Mouse (Mus musculus): ENCODE measurements around the gene Slc35e2. TPM values are rescaled to one million over a fixed set of nuclear protein-coding genes. Genes with fewer than 3 reads are reported as not detected.
A peak's percentile ranks its signal among the peaks of the same experiment; 100 is the strongest.
"Not testable (repeated sequence)": the region's sequence is repeated elsewhere in the genome, so short reads cannot be mapped to it uniquely, and the experiment has no call there.

Slc35e2 gene
- polyA plus RNA-seq, 1 experiment from 2014 or later: 6.3 TPM

DNA sequence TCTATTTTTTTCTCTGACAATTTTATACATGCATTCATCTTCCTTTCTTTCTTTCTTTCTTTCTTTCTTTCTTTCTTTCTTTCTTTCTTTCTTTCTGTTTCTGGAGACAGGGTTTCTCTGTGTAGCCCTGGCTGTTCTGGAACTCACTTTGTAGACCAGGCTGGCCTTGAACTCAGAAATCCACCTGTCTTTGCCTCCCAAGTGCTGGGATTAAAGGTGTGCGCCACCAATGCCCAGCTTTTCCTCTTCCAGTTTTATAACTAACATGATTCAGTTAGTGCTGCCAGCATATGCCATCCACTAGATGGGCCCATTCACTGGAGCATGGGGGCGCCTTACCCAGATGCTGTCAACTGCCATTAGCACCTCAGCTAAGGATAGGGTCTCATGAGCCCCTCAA, 44.1 kb downstream of the Slc35e2 start, which contains the start of gene Gm10563:
Gene Gm10563, minus strand, starts transcription at position 101 of the 400 bp plus-strand sequence.
- whole genome bisulfite sequencing: 95% methylated on average over 2 of the region's 2 CpGs
- not testable (repeated sequence) for H3K27ac ChIP-seq (ENCODE audit: low read length); H3K9ac ChIP-seq (ENCODE audit: low read length); H3K4me2 ChIP-seq (ENCODE audit: low read depth, low read length); H3K27me3 ChIP-seq (ENCODE audit: control insufficient read depth, insufficient read depth, low read length); ATAC-seq (ENCODE audit: insufficient read depth, low FRiP score); H3K4me1 ChIP-seq (ENCODE audit: control insufficient read depth, insufficient read depth, low read length); H3K9me3 ChIP-seq (replicated peaks; ENCODE audit: control insufficient read depth, low read length); H3K4me3 ChIP-seq (replicated peaks; ENCODE audit: low read length)
- H3K36me3 ChIP-seq (ENCODE audit: control insufficient read depth, insufficient read depth, low read length): peaks cover 40% of the 10 kb centered on the region

DNA sequence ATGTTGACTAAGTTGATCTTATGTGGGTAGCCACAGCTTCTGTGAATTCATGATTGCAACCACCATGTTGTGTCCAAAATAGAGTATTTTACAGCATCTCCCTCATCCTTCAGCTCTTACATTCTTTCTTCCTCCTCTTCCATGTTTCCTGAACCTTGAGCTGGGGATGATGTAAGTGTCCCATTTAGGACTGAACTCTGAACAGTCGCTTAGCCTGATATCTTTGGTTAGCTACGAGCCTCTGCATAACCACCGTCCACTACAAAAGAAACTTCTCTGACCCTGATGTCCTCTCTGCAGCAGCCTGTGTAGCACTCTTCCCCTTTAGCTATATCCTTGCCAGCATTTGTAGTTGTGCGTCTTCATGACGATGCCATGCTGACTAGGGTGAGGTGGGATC, 44.5 kb downstream of the Slc35e2 start:
- Histone ChIP-seq H3K4me1 (ENCODE audit: control insufficient read depth, insufficient read depth, low read length) (no peaks in the 10 kb centered on the region), H3K27ac (ENCODE audit: low read length) (no peak overlapping the region), H3K4me3 (replicated peaks; ENCODE audit: low read length) (no peak overlapping the region), H3K27me3 (ENCODE audit: control insufficient read depth, insufficient read depth, low read length) (no peaks in the 10 kb centered on the region), H3K36me3 (ENCODE audit: control insufficient read depth, insufficient read depth, low read length) (peaks cover 39% of the 10 kb centered on the region), H3K4me2 (ENCODE audit: low read depth, low read length) (no peak overlapping the region), H3K9ac (ENCODE audit: low read length) (no peak overlapping the region), H3K9me3 (replicated peaks; ENCODE audit: control insufficient read depth, low read length) (no peaks in the 10 kb centered on the region)
- no peak for ATAC-seq (ENCODE audit: insufficient read depth, low FRiP score)
- 95% methylated on average over 5 of the region's 5 CpGs for WGBS

DNA sequence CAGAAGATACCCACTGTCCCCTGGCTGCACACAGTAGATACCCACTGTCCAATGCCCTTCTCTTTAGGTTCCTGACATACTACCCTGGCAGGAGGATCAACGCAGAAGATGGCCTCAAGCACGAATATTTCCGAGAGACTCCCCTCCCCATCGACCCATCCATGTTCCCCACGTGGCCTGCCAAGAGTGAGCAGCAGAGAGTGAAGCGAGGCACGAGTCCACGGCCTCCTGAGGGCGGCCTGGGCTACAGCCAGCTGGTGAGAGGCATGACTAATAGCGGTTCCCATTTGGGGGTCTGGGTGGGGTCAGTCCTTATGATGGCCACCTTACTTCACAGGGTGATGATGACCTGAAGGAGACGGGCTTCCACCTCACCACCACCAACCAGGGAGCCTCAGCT, 48.1 kb downstream of the Slc35e2 start:
- 89% methylated on average over 11 of the region's 11 CpGs for WGBS
- Histone ChIP-seq H3K9me3 (replicated peaks; ENCODE audit: control insufficient read depth, low read length) (no peaks in the 10 kb centered on the region), H3K4me3 (replicated peaks; ENCODE audit: low read length) (no peak overlapping the region), H3K4me1 (ENCODE audit: control insufficient read depth, insufficient read depth, low read length) (peaks cover 28% of the 10 kb centered on the region), H3K4me2 (ENCODE audit: low read depth, low read length) (no peak overlapping the region), H3K9ac (ENCODE audit: low read length) (no peak overlapping the region), H3K27me3 (ENCODE audit: control insufficient read depth, insufficient read depth, low read length) (peaks cover 3% of the 10 kb centered on the region; the same call in 1 of the 2 replicates), H3K27ac (ENCODE audit: low read length) (no peak overlapping the region), H3K36me3 (ENCODE audit: control insufficient read depth, insufficient read depth, low read length) (peaks cover 26% of the 10 kb centered on the region)
- ATAC-seq (ENCODE audit: insufficient read depth, low FRiP score): no peak

DNA sequence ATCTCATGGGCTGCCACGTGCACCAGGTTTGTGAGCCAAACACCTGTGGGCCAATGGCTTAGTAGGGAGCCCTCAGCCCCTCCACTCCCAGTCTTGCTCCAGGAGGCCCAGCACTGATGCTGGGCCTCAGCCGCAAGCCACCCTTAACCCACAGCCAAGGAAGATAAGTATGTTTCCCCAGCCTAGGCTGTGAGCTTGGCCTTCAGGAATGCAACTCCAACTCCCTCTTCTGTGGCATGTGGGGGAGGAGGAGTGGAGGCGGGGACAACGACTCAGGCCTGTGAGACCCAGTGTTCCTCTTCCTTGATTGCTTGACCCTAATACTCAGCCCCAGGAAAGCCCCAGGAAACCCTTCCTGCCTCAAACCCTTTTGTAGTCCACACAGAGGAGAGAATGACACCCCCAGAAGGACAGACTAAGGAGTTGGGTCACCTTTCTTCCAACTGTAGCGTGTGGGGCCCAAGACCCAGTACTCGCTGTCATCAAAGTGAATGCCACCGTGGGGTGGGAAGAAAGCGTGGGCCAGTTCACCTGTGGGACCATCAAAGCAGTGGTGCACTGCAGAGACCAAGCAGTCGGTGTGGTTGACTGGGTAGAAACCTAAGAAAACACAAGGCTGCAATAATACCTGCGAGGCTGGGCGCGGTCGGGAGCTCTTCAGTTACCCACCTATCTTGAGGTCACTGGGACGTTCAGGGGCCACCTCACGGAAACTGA, 50.5 kb downstream of the Slc35e2 start:
- peak overlapping the region; percentile 79 for H3K27ac ChIP-seq (ENCODE audit: low read length)
- WGBS: 49% methylated on average over 15 of the region's 15 CpGs
- peak overlapping the region; percentile 17 for H3K9ac ChIP-seq (ENCODE audit: low read length)
- H3K4me1 ChIP-seq (ENCODE audit: control insufficient read depth, insufficient read depth, low read length): peaks cover 38% of the 10 kb centered on the region
- peak overlapping the region; percentile 86 for H3K4me2 ChIP-seq (ENCODE audit: low read depth, low read length)
- H3K36me3 ChIP-seq (ENCODE audit: control insufficient read depth, insufficient read depth, low read length): peaks cover 22% of the 10 kb centered on the region
- H3K27me3 ChIP-seq (ENCODE audit: control insufficient read depth, insufficient read depth, low read length): peaks cover 3% of the 10 kb centered on the region; the same call in 1 of the 2 replicates
- no peak overlapping the region; the same call in 1 of the 2 replicates for H3K4me3 ChIP-seq (replicated peaks; ENCODE audit: low read length)
- H3K9me3 ChIP-seq (replicated peaks; ENCODE audit: control insufficient read depth, low read length): no peaks in the 10 kb centered on the region
- ATAC-seq (ENCODE audit: insufficient read depth, low FRiP score): peak; percentile 57

GRCm38 (mm10) chr4:155652283-155653085, 51.3 kb downstream of the Slc35e2 start:
- peaks cover 22% of the 10 kb centered on the region for H3K36me3 ChIP-seq (ENCODE audit: control insufficient read depth, insufficient read depth, low read length)
- H3K9me3 ChIP-seq (replicated peaks; ENCODE audit: control insufficient read depth, low read length): no peaks in the 10 kb centered on the region
- H3K27me3 ChIP-seq (ENCODE audit: control insufficient read depth, insufficient read depth, low read length): peaks cover 3% of the 10 kb centered on the region; the same call in 1 of the 2 replicates
- H3K27ac ChIP-seq (ENCODE audit: low read length): peak overlapping the region; percentile 79
- peak overlapping the region; percentile 86 for H3K4me2 ChIP-seq (ENCODE audit: low read depth, low read length)
- peak overlapping the region; percentile 77 for H3K9ac ChIP-seq (ENCODE audit: low read length)
- H3K4me1 ChIP-seq (ENCODE audit: control insufficient read depth, insufficient read depth, low read length): peaks cover 38% of the 10 kb centered on the region
- no peak for ATAC-seq (ENCODE audit: insufficient read depth, low FRiP score)
- 21% methylated on average over 36 of the region's 36 CpGs for WGBS
- peak overlapping the region; percentile 56 for H3K4me3 ChIP-seq (replicated peaks; ENCODE audit: low read length)

- Histone ChIP-seq H3K9me3 (replicated peaks; ENCODE audit: control insufficient read depth, low read length) (no peaks in the 10 kb centered on the region), H3K9ac (ENCODE audit: low read length) (peak within 1 kb of the TSS; percentile 77), H3K4me1 (ENCODE audit: control insufficient read depth, insufficient read depth, low read length) (peaks cover 38% of the 10 kb centered on the region), H3K4me3 (replicated peaks; ENCODE audit: low read length) (peak within 1 kb of the TSS; percentile 56), H3K27me3 (ENCODE audit: control insufficient read depth, insufficient read depth, low read length) (peaks cover 3% of the 10 kb centered on the region; the same call in 1 of the 2 replicates), H3K4me2 (ENCODE audit: low read depth, low read length) (peak within 1 kb of the TSS; percentile 86), H3K27ac (ENCODE audit: low read length) (peak within 1 kb of the TSS; percentile 86), H3K36me3 (ENCODE audit: control insufficient read depth, insufficient read depth, low read length) (peaks cover 22% of the 10 kb centered on the region)
- peak; percentile 42; the same call in 1 of the 2 replicates for ATAC-seq (ENCODE audit: insufficient read depth, low FRiP score)
- under 1% methylated on average over 33 of the region's 33 CpGs for WGBS
Observed at GRCm38 (mm10) chr4:155653086-155653450, 51.9 kb downstream of the Slc35e2 start, which contains the start of gene Mmp23. Gene Mmp23, minus strand, starts transcription at chr4:155653384.

DNA sequence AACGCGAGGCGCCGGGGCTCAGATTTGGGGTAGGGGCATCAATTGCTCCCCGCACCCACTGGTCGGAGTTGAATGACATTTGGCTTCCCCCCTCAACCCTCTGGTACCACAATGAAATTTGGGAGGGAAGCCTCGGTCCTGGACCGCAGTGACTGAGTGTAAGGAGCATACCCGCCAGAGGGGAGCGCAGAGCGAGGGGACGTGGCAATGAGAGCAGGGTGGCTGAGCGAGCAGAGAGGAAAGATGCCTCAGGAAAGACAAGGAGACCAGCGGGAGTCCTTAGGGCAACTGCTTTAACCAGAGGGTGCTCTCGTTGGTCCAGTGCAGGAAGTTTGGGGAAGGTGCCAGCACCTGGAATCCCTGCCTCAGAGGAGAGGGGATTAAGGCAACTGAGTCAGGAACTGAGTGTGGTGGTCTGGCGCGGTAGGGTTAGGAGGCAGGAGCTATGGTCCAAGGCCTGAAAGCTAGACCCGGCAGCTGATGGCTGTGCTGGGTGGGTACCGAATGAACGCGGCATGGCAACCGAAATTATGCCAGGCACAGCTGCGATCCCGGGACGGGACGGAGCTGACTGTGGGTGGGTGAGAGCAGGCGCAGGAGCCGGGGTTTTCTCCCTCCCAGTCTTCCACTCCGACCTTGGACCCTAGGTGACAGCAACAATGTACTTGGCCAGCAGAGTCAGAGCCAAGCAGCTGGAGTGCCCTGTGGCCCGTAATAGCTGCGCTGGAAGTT, 52.4 kb downstream of the Slc35e2 start:
- Histone ChIP-seq H3K4me2 (ENCODE audit: low read depth, low read length) (peak overlapping the region; percentile 86), H3K27me3 (ENCODE audit: control insufficient read depth, insufficient read depth, low read length) (peaks cover 3% of the 10 kb centered on the region; the same call in 1 of the 2 replicates), H3K36me3 (ENCODE audit: control insufficient read depth, insufficient read depth, low read length) (peaks cover 22% of the 10 kb centered on the region), H3K4me3 (replicated peaks; ENCODE audit: low read length) (peak overlapping the region; percentile 56), H3K4me1 (ENCODE audit: control insufficient read depth, insufficient read depth, low read length) (peaks cover 38% of the 10 kb centered on the region), H3K27ac (ENCODE audit: low read length) (peak overlapping the region; percentile 64), H3K9me3 (replicated peaks; ENCODE audit: control insufficient read depth, low read length) (no peaks in the 10 kb centered on the region), H3K9ac (ENCODE audit: low read length) (peak overlapping the region; percentile 77)
- ATAC-seq (ENCODE audit: insufficient read depth, low FRiP score): no peak
- WGBS: 3% methylated on average over 31 of the region's 31 CpGs

DNA sequence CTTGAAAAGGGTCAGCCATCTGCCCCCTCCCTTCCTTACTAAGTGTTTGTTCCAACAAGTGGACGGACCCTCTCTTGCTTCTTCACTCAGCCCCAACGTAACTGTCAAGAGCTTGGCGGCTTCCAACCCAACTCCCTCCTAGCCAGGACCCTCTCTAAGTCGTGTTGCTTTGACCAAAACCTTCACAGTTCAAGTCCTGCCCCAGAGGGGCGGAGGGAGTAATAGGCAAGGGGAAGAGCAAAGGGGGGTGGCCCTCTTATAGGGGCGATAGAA, 52.9 kb downstream of the Slc35e2 start:
- peaks cover 38% of the 10 kb centered on the region for H3K4me1 ChIP-seq (ENCODE audit: control insufficient read depth, insufficient read depth, low read length)
- H3K4me3 ChIP-seq (replicated peaks; ENCODE audit: low read length): peak overlapping the region; percentile 56
- peaks cover 21% of the 10 kb centered on the region for H3K36me3 ChIP-seq (ENCODE audit: control insufficient read depth, insufficient read depth, low read length)
- no peak for ATAC-seq (ENCODE audit: insufficient read depth, low FRiP score)
- H3K4me2 ChIP-seq (ENCODE audit: low read depth, low read length): peak overlapping the region; percentile 86
- 5% methylated on average over 6 of the region's 6 CpGs for WGBS
- H3K27ac ChIP-seq (ENCODE audit: low read length): peak overlapping the region; percentile 86; the same call in 1 of the 2 replicates
- H3K27me3 ChIP-seq (ENCODE audit: control insufficient read depth, insufficient read depth, low read length): peaks cover 3% of the 10 kb centered on the region; the same call in 1 of the 2 replicates
- peak overlapping the region; percentile 77 for H3K9ac ChIP-seq (ENCODE audit: low read length)
- H3K9me3 ChIP-seq (replicated peaks; ENCODE audit: control insufficient read depth, low read length): no peaks in the 10 kb centered on the region

Measured in stomach, embryonic 16.5 days (tissue).